Mouse (Mus musculus): Measurements from ENCODE around the gene Mtf1.
A peak's percentile ranks its signal among the peaks of the same experiment; 100 is the strongest.

Mtf1 gene

DNA sequence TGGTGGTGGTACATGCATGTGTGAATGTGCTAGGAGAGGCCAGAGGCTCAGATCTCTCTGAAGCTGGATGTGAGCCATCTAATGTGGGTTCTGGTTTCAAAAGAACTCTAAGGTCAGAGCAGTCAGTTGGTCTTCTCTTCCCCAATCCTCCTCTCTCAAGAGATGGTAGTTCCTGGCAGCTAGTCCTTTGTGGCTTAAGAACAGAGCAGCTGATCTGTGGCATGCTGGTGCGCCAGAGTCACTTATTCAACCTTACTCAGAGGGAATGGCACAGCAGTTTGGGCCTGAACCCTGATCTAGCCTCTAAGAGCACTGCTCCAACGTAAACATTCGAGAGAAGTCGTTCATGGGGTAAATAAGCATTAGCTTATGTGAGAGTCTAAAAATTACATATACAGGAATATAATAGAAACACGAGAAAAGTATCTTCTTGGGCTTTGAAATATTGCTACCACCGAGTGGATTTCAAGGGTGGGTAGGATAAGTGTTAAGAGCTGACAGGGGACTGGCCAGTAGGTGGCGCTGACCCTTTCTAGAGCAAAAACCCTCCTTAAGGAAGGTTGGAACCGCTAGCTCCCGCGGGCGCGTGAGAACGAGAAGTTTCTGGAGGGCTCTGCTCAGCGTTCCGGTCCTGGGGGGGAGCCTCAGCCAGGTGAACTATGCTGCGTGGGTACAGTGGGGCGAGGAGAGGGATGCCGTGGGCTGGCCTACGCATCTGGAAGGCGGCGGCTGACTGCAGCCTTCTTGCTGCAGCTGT lies at the start of gene Mtf1:
Gene Mtf1 (plus strand): TSS at position 553 of the 757 bp plus-strand sequence.
- peak; percentile 91 for DNase-seq

DNA sequence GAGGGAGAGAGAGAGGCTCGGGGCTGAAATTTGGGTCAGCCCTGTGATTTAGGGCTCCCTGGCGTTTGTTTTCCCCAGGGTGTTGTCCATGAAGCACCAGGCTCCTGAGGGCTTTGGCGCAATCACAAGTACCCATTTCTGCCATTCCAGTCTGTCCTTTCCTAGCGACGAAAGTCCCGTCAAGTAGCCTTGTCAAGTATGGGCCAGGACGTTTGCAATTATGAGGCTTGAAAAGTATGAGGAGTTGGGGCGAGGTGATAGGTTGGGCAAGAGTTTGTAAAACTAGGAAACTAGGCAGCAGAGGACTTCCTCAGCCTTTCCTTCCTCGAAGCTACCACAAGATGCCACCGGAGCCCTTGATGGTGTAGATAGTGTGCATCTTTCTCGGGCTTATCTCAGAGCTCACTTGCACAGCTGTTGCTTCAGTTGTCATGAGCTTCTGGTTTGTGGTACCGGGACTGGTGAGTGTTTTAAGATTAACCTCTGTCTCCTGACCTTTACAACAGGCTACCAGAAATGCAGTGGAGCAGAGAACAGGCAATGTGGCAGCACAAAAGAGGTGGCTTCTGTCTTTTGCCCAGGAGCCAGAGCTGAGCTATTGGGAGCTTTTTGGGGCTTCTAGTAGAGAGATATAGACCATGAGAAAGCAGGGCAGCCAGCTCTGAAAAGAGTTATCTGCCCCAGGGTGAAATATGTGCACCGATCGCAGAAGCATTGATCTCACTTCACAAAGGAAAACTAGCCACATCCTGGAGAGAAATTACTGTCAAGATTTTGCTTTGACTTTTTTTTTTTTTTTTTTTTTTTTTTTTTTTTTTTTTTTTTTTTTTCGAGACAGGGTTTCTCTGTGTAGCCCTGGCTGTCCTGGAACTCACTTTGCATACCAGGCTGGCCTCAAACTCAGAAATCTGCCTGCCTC lies 49.4 kb upstream of the Mtf1 start:
- DNase-seq = no peak

DNA sequence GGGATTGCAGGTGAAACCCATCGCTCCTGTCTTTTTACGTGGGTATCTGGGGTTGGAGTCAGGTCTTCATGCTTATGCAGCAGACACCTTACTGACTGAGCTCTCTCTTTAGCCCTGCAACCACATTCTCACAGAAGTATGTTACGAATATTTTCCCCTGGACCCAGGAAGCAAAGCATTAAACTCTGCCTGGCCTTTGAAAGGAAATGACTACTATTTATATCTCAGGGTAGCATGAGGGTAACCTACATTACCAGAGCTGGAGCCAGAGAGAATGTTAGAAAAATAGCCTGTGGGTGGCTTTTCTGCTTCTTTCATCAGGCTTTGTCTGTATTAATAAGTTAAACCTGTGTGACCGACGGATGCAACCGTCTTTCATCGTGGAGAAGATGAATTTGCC lies 46.4 kb upstream of the Mtf1 start:
- no peak for DNase-seq

DNA sequence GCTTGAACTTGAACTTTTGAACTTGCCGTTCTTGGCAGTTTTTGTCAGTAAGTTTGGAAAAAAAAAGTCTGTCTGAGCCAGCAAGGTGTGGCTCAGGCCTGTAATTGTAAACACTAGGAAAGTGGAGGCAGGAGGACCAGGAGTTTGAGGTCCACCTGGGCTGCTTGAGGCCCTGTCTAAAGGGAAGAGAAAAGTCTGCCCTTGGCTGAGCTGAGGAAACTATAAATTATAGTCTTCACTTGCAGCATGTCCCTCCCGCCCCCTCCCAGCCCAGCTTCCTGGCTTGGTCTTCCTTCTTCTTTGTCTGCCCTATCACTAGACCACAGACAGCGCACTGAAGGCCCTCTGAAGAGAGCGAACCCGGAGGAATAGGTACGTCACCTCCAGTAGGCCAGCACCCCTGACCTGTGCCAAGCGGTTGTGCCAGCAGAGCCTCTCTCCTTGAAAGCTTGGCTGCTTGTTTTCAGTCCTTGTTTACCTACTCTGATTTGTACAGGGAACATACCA lies 42.5 kb upstream of the Mtf1 start:
- DNase-seq = no peak

DNA sequence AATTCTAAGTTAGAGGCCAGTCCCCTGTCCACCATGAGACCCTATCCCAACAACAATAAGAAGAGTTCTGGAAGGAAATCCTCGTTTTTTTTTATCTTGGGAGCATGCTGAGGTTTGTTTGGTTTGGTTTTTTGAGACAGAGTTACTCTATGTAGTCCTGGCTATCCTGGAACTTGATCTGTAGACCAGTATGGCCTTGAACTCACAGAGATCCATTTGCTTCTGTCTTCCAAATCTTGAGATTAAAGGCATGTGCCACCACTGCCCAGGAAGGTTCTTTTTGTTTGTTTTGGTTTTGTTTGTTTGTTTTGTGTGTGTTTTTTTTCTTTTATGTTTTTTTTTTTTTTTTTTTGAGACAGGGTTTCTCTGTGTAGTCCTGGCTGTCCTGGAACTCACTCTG lies 40.7 kb upstream of the Mtf1 start:
- DNase-seq = no peak

DNA sequence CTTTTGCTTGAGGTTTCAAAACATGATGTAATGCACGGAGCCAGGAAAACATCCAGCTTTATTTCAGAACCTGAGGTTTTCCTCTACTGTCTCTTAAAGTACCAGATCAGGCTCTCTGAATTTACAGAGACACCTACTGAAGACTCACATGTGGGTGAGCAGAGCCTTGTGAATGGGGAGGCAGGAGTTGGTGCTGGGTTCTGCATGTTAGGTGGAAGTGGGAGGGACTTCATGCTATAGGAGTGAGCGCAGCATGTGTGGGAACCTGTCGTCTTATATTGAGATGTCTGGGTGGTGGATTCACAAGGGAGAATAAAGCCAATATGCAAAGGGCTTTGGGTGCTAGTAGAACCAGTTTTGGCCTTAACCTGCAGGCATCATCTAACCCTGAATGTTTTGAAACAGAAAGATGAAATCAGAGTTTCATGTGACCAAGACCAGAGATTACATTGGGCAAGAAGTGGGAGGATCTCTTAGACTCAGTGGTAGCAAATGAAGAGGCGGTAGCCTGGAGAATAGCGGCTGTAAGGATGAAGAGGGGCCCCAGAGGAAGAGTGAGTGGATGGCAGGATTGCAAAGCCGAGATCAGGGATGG lies 38.9 kb upstream of the Mtf1 start:
- no peak for DNase-seq

- no peak for DNase-seq
Observed at GRCm38 (mm10) chr4:124765802-124766565, 35.9 kb upstream of the Mtf1 start.

DNA sequence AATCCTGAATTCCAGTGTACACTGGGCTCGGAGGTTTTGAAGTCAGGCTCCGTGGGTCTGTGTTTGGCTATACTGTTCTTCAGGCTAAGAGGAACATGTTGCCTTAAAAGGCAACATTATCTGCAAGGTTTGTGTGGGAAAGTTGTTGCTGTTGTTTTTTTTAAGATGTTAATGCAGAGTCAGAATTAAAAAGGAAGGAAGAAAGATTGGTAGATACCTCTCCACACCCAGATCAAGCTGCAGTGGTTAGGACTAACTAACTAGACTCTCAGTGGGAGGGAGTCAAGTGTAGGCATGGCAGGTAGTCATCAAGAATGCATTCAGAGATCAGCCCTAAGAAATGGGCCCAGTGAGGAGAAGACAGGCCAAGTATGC lies 35.4 kb upstream of the Mtf1 start:
- no peak for DNase-seq

DNA sequence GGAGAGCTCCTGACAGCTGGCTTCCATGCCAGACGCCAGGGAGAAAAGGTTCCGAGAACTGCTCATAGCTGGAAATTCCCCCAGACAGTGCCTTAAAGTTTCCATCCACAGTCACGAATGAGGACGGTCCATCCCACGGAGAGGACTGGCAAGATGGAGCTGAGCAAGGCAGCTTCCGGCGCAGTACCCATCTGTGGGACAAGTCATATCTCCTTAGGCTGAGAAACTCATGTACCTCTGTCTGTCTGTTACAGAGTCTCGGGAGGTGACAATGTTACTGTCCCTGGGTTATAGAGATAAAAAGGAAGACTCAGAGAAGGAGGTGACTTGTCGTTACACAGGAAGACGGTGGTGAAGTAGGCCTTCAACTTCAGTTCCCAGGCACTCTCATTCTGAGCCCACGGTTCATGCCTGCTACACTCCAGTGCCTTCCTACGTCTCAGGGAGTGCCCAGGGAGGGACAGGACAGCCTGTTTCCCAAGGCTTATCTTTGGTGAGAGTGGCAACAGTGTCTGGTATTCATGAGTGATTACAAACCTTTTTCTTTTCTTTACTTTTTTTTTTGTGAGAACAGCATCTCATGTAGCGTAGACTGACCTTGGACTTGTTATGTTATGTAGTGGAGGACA lies 32.8 kb upstream of the Mtf1 start:
- no peak for DNase-seq

GRCm38 (mm10) chr4:124770624-124771023 lies 31.3 kb upstream of the Mtf1 start:
- peak; percentile 57 for DNase-seq

DNA sequence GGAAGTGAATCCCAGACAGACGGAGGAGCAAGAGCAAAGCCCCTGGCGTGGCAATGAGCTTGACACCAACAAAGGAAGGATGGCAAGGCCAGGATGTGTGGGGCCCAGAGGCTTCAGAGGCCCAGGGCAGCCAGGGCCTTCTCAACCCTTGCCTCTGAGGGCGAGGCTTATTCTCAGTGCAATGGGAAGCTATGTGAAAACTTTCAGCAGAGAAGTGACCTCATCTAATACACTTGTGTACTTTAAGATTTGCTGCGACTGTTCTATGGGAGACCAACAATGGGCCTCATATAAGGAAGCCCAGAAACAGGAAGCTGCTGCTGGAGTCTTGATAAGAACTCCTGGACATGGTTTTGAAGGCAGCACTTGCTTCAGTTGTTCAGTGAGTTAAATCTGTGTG lies 29.8 kb upstream of the Mtf1 start:
- no peak for DNase-seq

DNA sequence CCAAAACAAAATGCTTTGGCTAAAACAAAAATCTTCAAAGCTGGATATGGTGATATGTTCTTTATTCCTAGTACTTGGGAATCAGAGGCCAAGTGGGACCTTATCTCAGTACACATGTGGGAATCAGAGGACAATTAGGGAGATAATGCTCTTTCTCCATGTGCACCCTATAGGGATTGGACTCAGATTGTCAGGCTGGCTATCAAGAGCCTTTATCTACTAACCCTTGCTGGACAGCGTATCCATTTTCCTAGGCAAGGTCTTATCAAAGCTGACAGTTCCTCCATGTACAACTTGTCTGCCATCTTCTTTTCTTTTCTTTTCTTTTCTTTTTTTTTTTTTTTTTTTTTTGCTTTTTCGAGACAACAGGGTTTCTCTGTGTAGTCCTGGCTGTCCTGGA lies 28.5 kb upstream of the Mtf1 start:
- no peak for DNase-seq

DNA sequence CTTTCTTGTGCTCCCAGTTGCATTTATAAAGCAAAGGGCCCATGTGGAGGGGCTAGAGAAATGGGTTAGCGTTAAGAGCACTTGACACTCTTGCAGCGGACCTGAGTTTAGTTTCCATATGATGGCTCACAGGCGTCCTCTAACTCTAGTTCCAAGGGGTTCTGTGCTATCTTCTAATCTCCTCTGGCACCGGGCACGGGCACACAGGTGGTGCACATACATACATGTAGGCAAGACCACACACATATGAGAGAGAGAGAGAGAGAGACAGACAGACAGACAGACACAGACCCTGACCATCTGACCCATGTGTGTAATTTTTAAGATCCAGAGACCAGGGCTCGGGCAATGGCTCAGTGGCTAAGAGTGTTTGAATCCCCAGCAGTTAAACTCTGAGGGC lies 27.9 kb upstream of the Mtf1 start:
- DNase-seq = no peak

DNA sequence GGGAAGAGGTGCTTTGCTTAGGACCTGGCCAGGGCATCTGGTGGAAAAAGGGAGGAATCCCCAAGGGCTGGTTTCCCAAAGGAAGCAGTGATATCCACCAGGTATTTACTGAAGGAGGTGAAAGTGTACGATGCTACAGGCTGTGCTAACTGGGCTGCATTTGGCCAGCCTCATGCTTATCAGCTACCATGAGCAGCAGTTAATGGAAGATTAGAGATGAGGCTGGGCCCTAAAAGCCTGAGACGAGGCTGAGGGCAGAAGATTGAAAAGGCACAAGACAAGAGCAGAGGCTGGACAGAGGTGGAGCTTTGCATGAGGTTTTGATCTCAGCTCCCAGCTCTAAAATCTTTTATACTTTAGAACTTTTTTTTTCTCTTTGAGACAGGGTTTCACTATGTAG lies 27.5 kb upstream of the Mtf1 start:
- DNase-seq = no peak

GRCm38 (mm10) chr4:124781361-124781760 lies 20.5 kb upstream of the Mtf1 start:
- DNase-seq = peak; percentile 52

DNA sequence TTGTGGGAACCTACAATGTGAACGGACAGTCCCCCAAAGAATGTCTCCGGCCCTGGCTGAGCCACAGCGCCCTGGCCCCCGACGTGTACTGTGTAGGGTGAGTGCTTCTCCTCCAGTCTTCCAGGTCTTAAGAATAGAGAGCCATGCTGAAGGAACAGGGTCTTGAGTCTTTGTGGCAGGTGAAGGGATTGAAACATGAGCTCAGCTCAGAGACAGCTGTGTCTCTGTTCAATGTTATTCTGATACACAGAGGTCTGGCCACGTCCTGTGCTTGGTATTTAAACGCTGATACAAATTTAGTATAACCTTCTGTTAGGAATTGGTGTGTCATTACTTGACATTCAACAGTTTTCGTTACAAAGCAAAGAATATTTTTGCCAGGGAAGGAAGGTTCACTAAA lies 19.5 kb upstream of the Mtf1 start:
- DNase-seq = no peak

DNA sequence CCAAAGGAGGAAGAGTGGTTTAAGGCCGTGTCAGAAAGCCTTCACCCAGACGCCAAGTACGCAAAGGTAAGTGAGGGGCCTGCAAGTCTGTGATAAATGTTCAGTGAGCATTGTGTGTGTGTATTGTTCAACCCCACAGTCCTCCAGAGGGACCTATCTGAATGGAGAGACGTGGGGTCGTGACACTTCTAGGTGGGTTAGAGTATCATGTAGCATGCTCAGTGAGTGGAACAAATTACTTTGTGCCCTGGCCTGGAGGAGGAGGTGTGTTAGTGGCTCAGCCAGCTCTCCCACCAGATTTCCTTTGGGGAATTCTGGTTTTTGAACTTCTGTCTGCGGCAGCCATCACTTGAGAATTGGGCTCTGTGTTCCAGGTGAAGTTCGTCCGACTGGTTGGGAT lies 18.0 kb upstream of the Mtf1 start:
- DNase-seq = no peak

GRCm38 (mm10) chr4:124790013-124790412 lies 11.9 kb upstream of the Mtf1 start:
- no peak for DNase-seq

- peak; percentile 50 for DNase-seq
Observed at GRCm38 (mm10) chr4:124792114-124792513, 9.8 kb upstream of the Mtf1 start.

DNA sequence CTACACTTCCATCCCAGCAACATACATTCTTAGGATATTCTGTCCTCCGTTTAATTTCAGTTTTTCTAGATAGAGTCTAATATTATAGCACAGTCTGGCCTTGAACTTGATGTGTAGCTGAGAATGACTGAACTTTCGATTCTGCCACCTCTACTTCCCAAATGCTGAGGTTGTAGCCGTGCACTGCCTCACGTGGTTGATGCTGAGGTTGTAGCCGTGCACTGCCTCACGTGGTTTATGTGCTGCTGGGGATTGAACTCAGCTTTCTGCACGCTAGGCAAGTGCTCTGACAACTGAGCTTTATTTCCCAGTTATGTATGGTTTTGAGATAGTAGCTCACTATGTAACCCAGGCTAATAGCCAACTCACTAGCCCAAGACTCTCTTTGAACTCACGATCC lies 5.8 kb upstream of the Mtf1 start:
- no peak for DNase-seq

- DNase-seq = no peak
Observed at GRCm38 (mm10) chr4:124796913-124797312, 5.0 kb upstream of the Mtf1 start.

Measured in cerebellum, adult 8-10 months (tissue).